Mouse (Mus musculus) spleen, adult 18-20 months (tissue): Measurements from ENCODE around the gene Cfap74.
"Not testable (repeated sequence)": the region's sequence is repeated elsewhere in the genome, so short reads cannot be mapped to it uniquely, and the experiment has no call there.

ENCODE experiments used
- DNase-seq, 2 experiments: peaks; one replicate each; pipeline ENCODE4 v3.0.0; 2022; ENCODE audit warnings: mixed read lengths in 2 of 2

Gene Cfap74

DNA sequence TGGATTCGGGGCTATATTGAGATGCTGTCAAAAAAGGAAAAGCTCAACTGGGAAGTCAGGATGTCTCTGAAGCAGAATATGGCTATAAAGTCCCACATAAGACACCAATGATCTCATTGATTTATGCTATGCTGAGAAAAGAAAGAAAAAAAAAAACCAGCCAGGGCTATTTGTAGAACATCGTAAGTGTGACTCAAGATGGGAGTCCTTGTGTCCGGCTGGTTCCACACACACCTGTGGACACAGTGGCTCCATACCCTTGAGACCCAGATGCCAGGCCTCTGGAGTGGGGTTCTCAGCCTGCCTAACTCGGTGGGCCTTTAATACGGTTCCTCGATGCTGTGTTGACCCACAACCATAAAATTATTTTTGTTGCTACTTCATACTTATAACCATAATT lies 3.1 kb downstream of the Cfap74 start:
- no peak for DNase-seq

DNA sequence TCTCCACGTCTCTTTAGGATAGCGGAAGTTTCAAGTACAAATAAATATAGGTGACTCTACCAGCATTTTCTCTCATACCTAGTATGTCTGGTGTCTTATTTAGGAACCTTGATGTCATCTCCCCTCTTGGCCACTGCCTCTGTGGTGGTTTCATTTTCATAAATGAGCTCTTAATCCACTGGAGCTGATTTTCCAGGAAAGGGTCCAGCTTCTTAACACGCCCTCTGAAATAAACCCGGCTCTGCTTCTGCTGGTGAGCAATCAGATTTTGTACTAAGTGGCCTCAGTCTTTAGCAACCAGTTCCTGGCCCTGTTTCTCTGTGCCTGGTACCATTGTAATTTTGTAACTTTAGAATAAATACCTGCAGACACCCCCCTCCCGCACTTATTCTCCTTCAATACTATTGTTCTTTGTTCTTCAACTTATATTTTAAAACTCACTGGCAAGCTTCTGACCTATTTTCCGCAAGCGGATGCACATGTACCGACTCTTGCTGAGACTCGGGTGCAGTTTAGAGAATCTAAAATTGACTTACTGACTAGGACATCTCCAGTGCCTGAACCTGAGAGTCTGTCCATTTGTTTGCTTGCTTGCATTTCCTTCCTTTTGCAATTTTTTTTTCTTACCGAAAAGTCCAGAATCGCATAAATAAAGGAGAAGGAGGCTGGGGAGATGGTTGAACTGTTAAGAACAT lies 4.8 kb downstream of the Cfap74 start:
- no peak for DNase-seq

DNA sequence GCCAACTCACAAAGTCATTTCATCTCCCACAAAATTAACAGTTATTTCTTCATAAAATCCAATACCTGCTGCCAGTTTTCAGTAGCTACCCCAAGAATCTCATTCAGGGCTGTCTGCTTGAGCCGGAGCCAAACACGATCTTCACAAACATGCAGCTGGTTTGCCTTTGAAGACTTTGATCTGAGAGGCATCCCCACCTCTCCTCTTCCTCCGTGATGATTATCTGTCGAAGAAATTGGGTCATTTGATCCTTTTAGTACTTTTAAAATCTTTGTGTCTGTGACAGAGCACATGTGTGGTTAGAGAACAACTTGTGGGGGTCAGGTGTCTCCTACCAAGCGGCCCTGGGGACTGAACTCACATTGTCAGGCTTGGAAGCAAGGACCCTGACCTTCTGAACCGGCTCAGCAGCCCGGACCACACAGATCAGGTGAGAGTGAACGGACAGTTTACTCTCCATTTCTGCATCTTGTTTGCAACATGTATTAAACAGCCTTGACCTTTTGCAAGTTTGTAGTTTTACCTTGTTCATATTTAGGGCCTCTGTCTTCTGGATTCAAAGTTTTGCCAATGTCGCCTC lies 5.8 kb downstream of the Cfap74 start:
- DNase-seq, result no peak

DNA sequence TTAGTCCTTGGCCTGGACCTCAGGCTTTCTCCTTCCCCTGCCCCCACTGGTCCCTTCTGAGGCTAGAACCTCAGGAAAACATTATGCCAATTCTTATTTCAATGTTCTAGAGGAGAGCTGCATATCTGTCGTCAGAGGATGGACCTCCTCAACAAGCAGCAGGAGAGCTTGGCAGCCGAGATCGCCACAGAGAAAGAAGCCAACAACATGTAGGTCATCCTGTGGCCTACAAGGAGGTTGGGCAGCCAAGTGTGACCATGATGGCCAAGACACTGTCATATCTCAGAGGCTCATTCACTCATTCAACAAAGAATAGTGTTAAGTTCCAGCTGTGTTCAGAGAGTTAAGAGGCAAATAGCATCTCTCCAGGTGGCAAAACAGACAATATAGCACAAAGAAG lies 11.1 kb downstream of the Cfap74 start:
- DNase-seq, result no peak

DNA sequence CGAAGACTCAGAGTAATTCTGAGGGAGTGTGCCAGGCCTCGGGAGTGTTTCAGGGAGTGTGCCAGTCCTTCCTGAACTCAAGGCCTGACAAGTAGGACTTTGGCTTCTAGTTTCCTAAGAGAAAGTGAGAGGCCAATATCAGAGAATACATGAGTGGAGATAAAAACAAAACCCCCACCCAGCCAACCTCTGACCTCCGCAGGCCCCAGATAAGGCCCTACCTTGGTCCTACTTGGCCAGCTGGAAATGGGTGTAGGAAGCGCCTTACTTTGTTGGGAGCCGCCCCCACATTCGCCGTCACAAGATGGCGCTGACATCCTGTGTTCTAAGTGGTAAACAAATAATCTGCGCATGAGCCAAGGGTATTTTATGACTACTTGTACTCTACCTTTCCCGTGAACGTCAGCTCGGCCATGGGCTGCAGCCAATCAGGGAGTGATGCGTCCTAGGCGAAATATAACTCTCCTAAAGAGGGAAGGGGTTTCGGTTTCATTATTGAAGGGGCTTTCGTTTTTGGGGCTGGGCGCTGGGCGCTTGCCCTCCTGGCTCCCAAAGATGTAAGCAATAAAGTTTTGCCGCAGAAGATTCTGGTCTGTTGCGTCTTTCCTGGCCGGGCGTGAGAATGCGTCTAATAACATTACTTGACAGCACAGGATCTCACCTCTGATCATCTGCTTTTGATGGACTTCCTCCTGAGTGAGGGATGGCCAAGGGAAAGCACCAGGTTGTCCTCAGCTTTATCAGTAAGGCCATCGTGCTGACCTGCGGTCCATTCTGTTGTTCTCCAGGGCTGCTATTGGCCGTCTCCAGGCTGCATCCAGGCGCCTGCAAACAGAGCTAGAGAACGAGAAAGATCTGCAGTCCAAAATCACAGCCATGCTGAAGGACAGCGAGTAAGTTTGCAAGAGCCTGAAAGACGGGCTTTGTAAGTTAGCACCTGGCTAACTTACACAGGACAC lies 12.7 kb downstream of the Cfap74 start:
- not testable (repeated sequence) for DNase-seq

DNA sequence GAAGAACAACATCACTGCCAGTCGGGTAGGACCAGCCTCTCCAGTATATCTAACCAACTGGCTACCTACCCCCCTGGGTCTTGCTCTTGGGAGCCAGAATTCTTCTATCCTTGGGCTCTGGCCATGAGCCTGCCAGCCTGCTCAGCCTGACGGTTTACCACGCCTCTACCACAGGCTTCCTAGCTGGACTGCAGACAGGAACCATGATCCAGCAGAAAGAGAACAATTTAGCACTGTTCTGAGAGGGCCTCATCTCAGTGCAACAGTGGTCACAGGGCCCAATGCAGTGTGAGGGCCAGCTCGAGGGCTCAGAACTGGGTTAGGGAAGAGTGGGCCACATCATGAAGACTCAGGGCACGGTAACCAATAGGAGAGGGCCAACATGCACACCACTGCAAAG lies 15.0 kb downstream of the Cfap74 start:
- no peak for DNase-seq

DNA sequence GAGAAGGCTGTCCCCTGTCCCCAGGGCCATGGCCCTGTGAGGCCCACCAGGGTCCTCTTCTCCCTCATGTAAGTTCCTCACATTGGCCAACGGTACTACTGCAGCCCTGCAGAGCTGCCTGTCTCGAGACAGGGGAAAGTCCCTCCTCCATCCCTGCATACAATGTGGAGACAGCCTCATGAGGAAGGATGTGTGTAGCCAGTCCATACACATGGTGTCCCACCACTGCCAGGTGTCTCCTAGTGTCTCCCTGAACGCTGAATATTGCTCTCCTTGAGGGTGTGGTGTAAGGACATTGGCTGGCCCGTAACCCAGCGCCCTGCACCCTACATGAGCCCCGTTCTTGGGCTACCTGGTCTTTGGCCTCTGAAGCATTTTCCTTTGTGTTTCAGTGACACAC lies 17.3 kb downstream of the Cfap74 start:
- DNase-seq, result no peak

DNA sequence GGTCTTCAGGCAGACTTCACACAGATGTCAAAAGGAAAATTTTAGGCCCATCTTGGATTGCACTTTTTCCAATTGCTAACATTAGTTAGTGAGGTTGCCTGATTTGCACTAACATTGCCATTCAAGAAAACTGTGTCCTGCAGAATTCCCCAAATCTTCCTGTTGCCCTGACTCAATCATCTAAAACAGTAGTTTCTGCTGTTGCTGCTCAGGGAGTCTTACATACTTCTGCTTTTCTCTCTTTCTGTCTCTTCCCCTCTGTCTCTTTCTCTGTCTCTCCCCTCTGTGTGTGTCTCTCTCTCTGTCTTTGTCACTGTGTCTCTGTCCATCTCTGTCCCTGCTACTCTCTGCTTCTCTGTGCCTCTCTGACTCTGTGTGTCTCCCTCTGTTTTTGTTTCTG lies 19.5 kb downstream of the Cfap74 start:
- DNase-seq, result no peak

DNA sequence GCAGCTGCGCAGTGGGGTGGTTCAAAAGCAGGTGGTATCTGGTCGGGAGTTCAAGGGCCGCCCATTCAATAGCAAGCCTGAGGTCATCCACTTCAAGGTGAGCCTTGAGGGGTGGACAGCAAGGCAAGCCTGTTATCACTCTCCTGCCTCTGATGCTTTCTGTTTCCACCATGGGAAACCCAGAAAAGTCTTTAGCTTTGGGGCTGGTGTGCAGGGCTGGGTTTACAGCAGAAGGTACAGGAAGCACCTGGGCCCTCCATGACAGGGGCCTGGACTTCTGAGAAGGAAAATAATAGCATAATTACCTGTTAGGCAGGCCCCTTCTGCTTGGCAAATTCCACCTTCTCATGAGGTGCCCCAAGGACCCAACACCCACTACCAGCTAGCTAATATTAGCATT lies 20.2 kb downstream of the Cfap74 start:
- no peak for DNase-seq

DNA sequence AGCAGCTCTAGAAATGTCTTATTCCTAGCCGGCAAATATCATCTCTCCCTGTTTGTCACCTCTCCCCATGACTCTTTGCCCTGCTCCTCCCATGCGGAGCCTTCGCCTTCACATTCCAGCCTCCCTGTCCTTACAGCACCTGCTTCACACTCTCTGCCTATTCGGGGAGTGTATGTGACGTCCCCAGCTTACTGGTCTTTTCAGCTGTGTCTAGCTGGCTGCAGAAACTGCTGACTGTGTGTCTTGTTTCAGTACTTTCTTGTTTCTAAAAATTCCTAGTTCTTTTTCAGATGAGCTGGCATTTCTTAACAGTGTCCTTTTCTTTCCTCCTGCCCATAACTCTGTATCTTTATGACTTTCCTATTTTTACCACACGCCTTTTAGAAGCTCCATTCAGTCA lies 23.4 kb downstream of the Cfap74 start:
- DNase-seq, result no peak

DNA sequence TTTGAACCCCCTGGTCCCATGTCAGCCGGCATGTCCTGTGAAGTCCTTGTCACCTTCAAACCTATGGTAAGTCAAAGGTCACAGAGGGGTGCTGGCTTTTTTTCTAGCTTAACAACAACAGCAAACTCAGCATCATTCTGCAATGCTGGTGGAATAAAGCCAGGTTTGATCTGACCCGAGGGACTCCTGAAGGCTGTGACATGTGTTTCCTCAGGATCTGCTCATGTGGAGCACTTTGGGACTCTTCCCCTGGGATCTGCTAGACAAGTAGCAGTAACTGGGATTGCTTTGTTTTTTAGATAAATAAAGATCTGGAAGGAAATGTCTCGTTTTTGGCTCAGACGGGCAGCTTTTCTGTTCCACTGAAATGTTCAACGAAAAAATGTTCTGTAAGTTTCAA lies 25.0 kb downstream of the Cfap74 start:
- no peak for DNase-seq

DNA sequence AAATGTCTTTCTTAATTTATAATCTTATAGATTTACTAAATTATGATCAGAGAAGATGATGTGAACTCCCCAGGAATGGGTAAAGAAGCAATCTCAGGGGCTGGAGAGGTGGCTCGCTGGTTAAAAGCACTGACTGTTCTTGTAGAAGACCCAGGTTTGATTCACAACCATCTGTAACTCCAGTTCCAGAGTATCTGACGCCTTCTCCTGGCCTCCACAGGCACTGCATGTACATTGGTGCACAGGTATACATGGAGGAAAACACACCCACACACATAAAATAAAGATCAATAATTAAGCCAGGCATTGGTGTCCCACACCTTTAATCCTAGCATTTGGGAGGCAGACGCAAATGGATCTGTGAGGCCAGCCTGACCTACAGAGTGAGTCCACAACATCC lies 33.8 kb downstream of the Cfap74 start:
- no peak for DNase-seq

DNA sequence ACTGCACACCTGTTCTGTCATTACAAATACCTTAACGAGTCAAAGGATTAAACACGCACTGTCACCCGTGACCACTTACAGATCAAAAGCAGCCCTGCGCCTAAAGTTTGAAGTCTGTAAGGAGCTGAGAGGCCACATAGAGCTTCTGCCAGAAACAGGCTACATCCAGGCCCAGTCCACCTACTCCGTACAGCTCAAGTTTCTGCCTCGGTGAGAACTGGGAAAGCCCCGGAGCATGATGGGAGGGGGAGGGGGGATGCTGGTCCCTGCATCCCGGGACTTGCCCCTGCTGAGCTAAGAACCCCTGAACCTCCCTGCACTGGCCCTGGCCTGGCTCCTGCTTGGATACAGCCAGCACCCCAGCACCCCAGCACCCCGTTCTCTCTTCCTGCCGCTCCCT lies 42.6 kb downstream of the Cfap74 start:
- DNase-seq, result no peak

DNA sequence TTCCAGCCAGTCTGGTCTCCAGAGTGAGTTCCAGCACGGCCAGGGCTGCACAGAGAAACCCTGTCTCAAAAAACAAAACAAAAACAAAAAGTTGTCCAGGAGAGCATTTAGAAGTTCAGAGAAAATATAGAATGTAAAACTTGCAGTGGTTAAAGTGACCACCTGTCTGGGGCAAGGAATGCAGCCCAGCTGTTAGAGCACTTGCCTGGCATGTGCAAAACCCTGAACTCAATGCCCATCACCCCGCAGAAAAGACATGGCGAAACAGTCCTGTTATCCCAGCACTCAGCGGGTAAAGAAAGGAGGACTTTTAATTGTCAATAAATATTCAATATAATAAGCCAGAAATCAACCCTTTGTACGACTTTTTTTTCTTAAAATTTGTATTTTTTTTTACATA lies 49.6 kb downstream of the Cfap74 start:
- no peak for DNase-seq

DNA sequence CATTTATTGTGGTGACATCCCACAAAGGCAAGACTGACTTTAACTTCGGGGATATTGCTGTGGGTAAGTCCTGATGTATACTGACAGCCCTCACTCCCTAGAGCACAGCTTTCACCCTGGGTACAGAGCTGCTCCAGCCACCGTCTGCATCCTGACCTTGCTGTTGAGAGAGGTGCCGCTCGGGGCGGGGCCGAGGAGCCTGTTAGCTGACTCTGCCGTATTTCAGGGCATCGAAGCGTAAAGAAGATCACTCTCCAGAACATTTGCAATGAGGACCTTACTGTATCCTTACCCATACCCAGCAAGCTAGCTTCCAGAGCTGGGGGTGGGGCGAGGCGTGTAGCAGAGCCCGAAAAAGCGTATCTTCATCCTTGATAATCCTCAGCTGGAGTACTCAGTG lies 54.1 kb downstream of the Cfap74 start:
- DNase-seq, result no peak

DNA sequence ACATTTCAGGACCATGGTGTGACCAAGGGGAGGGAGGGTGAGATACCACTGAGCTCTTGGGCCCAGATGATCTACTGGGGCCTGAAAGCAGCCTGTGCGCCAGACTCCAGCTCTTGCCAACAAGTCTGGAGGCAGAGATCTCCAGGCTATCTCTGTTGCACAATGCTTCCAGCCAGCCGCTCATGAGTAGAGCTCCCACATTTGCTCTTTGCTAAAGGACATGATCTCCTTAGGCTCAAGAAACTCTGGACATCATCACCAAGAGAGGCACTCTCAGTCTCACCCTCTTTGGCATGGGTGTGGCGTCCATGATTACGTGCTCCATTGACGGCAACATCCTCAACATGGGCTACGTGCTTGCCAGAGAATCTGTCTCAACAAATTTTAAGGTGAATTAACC lies 54.6 kb downstream of the Cfap74 start:
- DNase-seq, result no peak

DNA sequence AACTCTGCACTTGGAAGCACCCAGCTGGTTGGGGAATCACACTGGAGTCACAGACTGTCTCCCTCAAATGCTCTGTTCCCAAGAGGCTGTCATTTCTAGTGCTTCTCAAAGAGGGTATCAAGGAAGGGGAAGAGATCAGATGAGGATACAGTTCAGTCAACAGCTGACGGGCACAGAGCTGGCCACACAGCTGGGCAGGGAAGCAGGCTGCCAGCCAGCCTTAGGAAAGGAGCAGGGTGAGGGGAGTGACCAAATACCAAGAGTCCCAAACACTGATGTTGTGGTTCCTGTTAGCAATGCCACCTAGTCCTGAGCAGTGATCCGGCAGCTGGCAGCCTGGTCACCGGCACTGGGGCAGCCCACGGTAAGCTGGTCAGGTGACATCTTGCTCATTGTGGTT lies 55.1 kb downstream of the Cfap74 start:
- DNase-seq, result no peak

DNA sequence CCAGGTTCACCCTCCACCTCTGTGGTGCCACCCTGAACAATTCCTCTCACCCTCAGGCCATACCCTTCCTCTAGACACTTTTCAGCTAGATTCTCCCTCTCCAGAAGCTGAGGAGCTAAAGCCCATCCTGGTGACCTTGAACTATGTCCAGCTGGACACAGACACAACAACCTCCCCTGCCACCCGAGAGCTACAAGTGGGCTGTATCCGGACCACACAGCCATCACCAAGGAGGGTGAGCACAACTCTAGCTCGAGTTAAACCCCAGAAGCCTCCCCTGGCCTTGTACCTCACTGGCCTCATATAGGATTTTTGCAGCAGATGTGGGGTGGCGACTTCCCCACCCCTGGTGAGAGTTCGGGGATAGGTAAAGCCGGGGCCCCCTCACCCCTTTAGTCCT lies 56.6 kb downstream of the Cfap74 start:
- no peak for DNase-seq

DNA sequence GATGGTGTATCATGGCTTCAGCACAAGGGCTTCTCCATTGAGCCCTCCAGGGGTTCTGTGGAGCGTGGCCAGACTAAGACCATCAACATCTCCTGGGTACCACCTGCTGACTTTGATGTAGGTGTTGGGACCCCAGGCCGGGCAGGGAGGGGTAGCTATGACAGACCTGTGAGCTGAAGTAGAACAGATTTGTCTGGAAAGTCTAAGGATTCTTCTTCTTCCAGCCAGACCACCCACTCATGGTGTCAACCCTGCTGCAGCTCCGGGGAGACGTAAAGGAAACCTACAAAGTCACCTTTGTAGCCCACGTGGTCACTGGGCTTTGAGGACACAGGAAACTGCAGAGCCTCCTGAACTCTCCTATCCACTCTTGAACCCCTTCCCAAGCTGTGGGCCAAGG lies 57.1 kb downstream of the Cfap74 start:
- no peak for DNase-seq

DNA sequence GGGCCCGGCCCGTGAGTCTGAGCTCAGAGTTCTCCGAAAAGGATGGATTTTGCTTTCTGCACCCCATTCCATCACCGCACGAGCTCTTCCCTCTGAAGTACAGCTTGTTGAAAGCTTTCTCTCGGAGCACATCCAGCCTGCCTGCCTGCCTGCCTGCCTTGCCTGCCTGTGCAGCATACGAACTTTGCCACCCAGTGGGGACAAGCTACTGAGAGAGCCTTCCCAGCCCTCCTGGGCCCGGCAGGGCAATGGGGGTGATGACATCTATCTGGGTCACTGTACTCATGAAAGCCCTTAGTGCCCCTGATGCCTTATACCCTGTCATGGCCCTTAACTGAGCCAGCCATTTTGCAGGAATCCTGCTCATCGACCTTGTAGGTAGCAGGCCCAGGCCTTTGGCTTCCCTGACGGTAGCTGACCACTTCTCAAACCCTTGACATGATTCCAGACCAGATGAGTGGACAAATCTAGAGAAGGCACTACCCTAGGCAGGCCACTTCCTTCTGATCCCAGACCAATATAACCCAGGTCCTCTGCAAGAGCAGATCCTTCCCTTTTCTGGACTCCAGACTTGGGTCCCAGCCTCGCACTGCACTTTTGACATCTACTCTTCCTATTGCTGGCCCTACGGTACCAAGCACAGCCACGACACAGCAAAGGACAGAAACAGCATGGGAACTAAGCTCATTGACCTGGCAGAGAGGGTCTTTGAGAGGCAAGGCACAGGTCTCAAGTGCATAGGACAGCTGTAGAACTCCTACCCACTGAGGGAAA lies 58.4 kb downstream of the Cfap74 start:
- DNase-seq, result no peak

DNA sequence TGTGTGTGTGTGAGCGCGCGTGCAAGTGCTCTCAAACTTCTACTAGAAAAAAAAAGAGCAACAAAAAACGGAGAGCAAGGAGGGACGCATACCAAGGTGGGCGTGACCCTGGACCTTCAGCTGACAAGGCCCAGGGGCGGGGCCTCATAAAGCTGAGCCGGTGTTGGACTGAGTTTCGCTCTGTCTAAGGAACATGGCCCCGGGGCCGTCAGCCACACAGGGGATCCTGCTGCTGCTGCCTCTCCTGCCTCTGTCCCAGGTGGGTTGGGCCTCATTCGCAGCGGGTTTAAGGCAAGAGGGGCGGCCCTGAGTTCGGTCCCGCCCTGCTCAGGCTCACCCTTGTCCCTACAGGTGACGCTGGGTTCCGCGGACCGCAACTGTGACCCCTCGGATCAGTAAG lies 60.0 kb downstream of the Cfap74 start, which contains the start of gene Tmem52:
Tmem52 (plus strand) TSS at position 163 of the 400 bp plus-strand sequence.
- DNase-seq, result no peak

DNA sequence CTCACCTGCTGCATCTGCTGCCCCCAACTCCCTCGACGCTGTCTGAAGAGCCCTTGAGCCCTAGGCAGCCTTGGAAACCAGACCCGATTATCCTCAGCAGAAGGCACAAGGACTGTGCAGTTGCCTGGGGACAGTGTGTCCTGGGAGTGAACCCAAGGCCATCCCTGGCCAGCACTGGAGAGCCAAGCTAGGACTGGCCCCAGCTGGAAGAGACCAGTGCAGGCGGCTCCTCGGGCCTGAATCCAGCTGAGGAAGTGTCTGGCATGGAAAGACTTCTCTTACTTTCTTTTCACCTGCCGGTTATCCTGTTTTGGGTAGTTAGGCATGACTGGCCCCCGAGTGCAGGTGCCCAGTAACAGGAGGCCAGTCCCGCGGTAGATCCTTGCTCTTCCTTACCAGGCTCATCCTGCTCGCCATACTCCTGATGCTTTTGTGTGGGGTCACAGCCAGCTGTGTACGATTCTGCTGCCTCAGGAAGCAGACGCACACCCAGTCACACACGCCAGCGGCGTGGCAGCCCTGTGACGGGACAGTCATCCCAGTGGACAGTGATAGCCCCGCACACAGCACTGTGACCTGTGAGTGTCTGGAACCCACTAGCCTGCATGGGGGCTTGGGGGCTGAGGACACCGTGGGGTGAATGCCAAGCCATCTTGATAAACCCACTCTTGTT lies 60.7 kb downstream of the Cfap74 start:
- no peak for DNase-seq
